Mouse (Mus musculus): Measurements from ENCODE around the gene Lrig3. TPM values are rescaled to one million over a fixed set of nuclear protein-coding genes. Genes with fewer than 3 reads are reported as not detected.

The Lrig3 gene
- polyA plus RNA-seq, 1 experiment from 2014 or later = 32.9 TPM

GRCm38 (mm10) chr10:125969133-125969490, 3.1 kb downstream of the Lrig3 start:
- Histone ChIP-seq H3K9me3 (replicated peaks; ENCODE audit: control insufficient read depth, low read length) (no peaks in the 10 kb centered on the region), H3K27me3 (ENCODE audit: control insufficient read depth, insufficient read depth, low read length) (no peaks in the 10 kb centered on the region), H3K27ac (replicated peaks; ENCODE audit: low read depth, low read length) (peak overlapping the region; percentile 95), H3K36me3 (replicated peaks; ENCODE audit: control insufficient read depth, insufficient read depth, low read depth, low read length) (no peaks in the 10 kb centered on the region), H3K4me3 (ENCODE audit: low read depth, low read length) (peak overlapping the region; percentile 94), H3K4me2 (ENCODE audit: low read depth, low read length) (peak overlapping the region; percentile 70), H3K9ac (replicated peaks; ENCODE audit: low read length) (peak overlapping the region; percentile 98), H3K4me1 (ENCODE audit: control insufficient read depth, insufficient read depth, low read length) (no peaks in the 10 kb centered on the region; the same call in 1 of the 2 replicates)
- DNase-seq (ENCODE audit: low spot score) = peak; percentile 62
- no peak for ATAC-seq (replicated peaks; ENCODE audit: insufficient number of reproducible peaks, low FRiP score, low TSS enrichment, low read depth)
- WGBS = 14% methylated on average over 10 of the region's 10 CpGs

- Histone ChIP-seq H3K36me3 (replicated peaks; ENCODE audit: control insufficient read depth, insufficient read depth, low read depth, low read length) (no peaks in the 10 kb centered on the region), H3K4me3 (ENCODE audit: low read depth, low read length) (peak overlapping the region; percentile 22), H3K4me2 (ENCODE audit: low read depth, low read length) (peak overlapping the region; percentile 70), H3K9ac (replicated peaks; ENCODE audit: low read length) (peak overlapping the region; percentile 33), H3K4me1 (ENCODE audit: control insufficient read depth, insufficient read depth, low read length) (no peaks in the 10 kb centered on the region; the same call in 1 of the 2 replicates), H3K27ac (replicated peaks; ENCODE audit: low read depth, low read length) (peak overlapping the region; percentile 95), H3K9me3 (replicated peaks; ENCODE audit: control insufficient read depth, low read length) (no peaks in the 10 kb centered on the region), H3K27me3 (ENCODE audit: control insufficient read depth, insufficient read depth, low read length) (no peaks in the 10 kb centered on the region)
- DNase-seq (ENCODE audit: low spot score) = no peak
- 28% methylated on average over 2 of the region's 2 CpGs for WGBS
- no peak for ATAC-seq (replicated peaks; ENCODE audit: insufficient number of reproducible peaks, low FRiP score, low TSS enrichment, low read depth)
Observed at GRCm38 (mm10) chr10:125970031-125970430, 4.1 kb downstream of the Lrig3 start.

GRCm38 (mm10) chr10:125970500-125970899, 4.5 kb downstream of the Lrig3 start:
- H3K4me3 ChIP-seq (ENCODE audit: low read depth, low read length) = 0 out of 2 replicates have a peak overlapping the region, but pooled peaks have one; percentile 7
- DNase-seq (ENCODE audit: low spot score) (peak; percentile 87), ATAC-seq (replicated peaks; ENCODE audit: insufficient number of reproducible peaks, low FRiP score, low TSS enrichment, low read depth) (no peak; the same call in 1 of the 2 replicates)
- H3K36me3 ChIP-seq (replicated peaks; ENCODE audit: control insufficient read depth, insufficient read depth, low read depth, low read length) = no peaks in the 10 kb centered on the region
- H3K4me1 ChIP-seq (ENCODE audit: control insufficient read depth, insufficient read depth, low read length) = no peaks in the 10 kb centered on the region; the same call in 1 of the 2 replicates
- peak overlapping the region; percentile 95 for H3K27ac ChIP-seq (replicated peaks; ENCODE audit: low read depth, low read length)
- peak overlapping the region; percentile 70 for H3K4me2 ChIP-seq (ENCODE audit: low read depth, low read length)
- peak overlapping the region; percentile 37; the same call in 1 of the 2 replicates for H3K9ac ChIP-seq (replicated peaks; ENCODE audit: low read length)
- no peaks in the 10 kb centered on the region for H3K27me3 ChIP-seq (ENCODE audit: control insufficient read depth, insufficient read depth, low read length)
- WGBS = 14% methylated on average over 4 of the region's 4 CpGs
- no peaks in the 10 kb centered on the region for H3K9me3 ChIP-seq (replicated peaks; ENCODE audit: control insufficient read depth, low read length)

GRCm38 (mm10) chr10:125973726-125974125, 7.8 kb downstream of the Lrig3 start:
- no peak overlapping the region for H3K9ac ChIP-seq (replicated peaks; ENCODE audit: low read length)
- peak; percentile 60 for DNase-seq (ENCODE audit: low spot score)
- 39% methylated on average over 7 of the region's 7 CpGs for WGBS
- no peaks in the 10 kb centered on the region for H3K9me3 ChIP-seq (replicated peaks; ENCODE audit: control insufficient read depth, low read length)
- H3K36me3 ChIP-seq (replicated peaks; ENCODE audit: control insufficient read depth, insufficient read depth, low read depth, low read length) = no peaks in the 10 kb centered on the region; the same call in 1 of the 2 replicates
- ATAC-seq (replicated peaks; ENCODE audit: insufficient number of reproducible peaks, low FRiP score, low TSS enrichment, low read depth) = no peak
- H3K4me3 ChIP-seq (ENCODE audit: low read depth, low read length) = no peak overlapping the region
- H3K27ac ChIP-seq (replicated peaks; ENCODE audit: low read depth, low read length) = no peak overlapping the region
- no peaks in the 10 kb centered on the region for H3K27me3 ChIP-seq (ENCODE audit: control insufficient read depth, insufficient read depth, low read length)
- H3K4me2 ChIP-seq (ENCODE audit: low read depth, low read length) = no peak overlapping the region
- no peaks in the 10 kb centered on the region; the same call in none of the 2 replicates for H3K4me1 ChIP-seq (ENCODE audit: control insufficient read depth, insufficient read depth, low read length)

GRCm38 (mm10) chr10:125981938-125982337, 16.0 kb downstream of the Lrig3 start:
- Histone ChIP-seq H3K36me3 (replicated peaks; ENCODE audit: control insufficient read depth, insufficient read depth, low read depth, low read length) (no peaks in the 10 kb centered on the region; the same call in 1 of the 2 replicates), H3K9ac (replicated peaks; ENCODE audit: low read length) (no peak overlapping the region), H3K4me2 (ENCODE audit: low read depth, low read length) (no peak overlapping the region), H3K9me3 (replicated peaks; ENCODE audit: control insufficient read depth, low read length) (no peaks in the 10 kb centered on the region), H3K4me3 (ENCODE audit: low read depth, low read length) (no peak overlapping the region), H3K27ac (replicated peaks; ENCODE audit: low read depth, low read length) (no peak overlapping the region), H3K27me3 (ENCODE audit: control insufficient read depth, insufficient read depth, low read length) (no peaks in the 10 kb centered on the region), H3K4me1 (ENCODE audit: control insufficient read depth, insufficient read depth, low read length) (no peaks in the 10 kb centered on the region; the same call in 1 of the 2 replicates)
- no peak for ATAC-seq (replicated peaks; ENCODE audit: insufficient number of reproducible peaks, low FRiP score, low TSS enrichment, low read depth)
- no peak for DNase-seq (ENCODE audit: low spot score)
- 96% methylated on average over 5 of the region's 5 CpGs for WGBS

GRCm38 (mm10) chr10:125984473-125985035, 18.6 kb downstream of the Lrig3 start:
- Histone ChIP-seq H3K4me1 (ENCODE audit: control insufficient read depth, insufficient read depth, low read length) (no peaks in the 10 kb centered on the region; the same call in 1 of the 2 replicates), H3K4me3 (ENCODE audit: low read depth, low read length) (no peak overlapping the region), H3K27me3 (ENCODE audit: control insufficient read depth, insufficient read depth, low read length) (no peaks in the 10 kb centered on the region), H3K36me3 (replicated peaks; ENCODE audit: control insufficient read depth, insufficient read depth, low read depth, low read length) (no peaks in the 10 kb centered on the region; the same call in 1 of the 2 replicates), H3K9ac (replicated peaks; ENCODE audit: low read length) (no peak overlapping the region), H3K4me2 (ENCODE audit: low read depth, low read length) (no peak overlapping the region), H3K27ac (replicated peaks; ENCODE audit: low read depth, low read length) (no peak overlapping the region), H3K9me3 (replicated peaks; ENCODE audit: control insufficient read depth, low read length) (no peaks in the 10 kb centered on the region)
- 79% methylated on average over 9 of the region's 9 CpGs for WGBS
- ATAC-seq (replicated peaks; ENCODE audit: insufficient number of reproducible peaks, low FRiP score, low TSS enrichment, low read depth) (peak; percentile 58; the same call in 1 of the 2 replicates), DNase-seq (ENCODE audit: low spot score) (no peak)

- Histone ChIP-seq H3K9me3 (replicated peaks; ENCODE audit: control insufficient read depth, low read length) (no peaks in the 10 kb centered on the region), H3K4me1 (ENCODE audit: control insufficient read depth, insufficient read depth, low read length) (no peaks in the 10 kb centered on the region; the same call in 1 of the 2 replicates), H3K4me3 (ENCODE audit: low read depth, low read length) (no peak overlapping the region), H3K27me3 (ENCODE audit: control insufficient read depth, insufficient read depth, low read length) (no peaks in the 10 kb centered on the region), H3K9ac (replicated peaks; ENCODE audit: low read length) (no peak overlapping the region), H3K4me2 (ENCODE audit: low read depth, low read length) (no peak overlapping the region), H3K36me3 (replicated peaks; ENCODE audit: control insufficient read depth, insufficient read depth, low read depth, low read length) (no peaks in the 10 kb centered on the region; the same call in 1 of the 2 replicates), H3K27ac (replicated peaks; ENCODE audit: low read depth, low read length) (no peak overlapping the region)
- 95% methylated on average over 1 of the region's 1 CpGs for WGBS
- no peak for DNase-seq (ENCODE audit: low spot score)
- no peak for ATAC-seq (replicated peaks; ENCODE audit: insufficient number of reproducible peaks, low FRiP score, low TSS enrichment, low read depth)
Observed at GRCm38 (mm10) chr10:125985795-125986194, 19.8 kb downstream of the Lrig3 start.

GRCm38 (mm10) chr10:125986443-125986842, 20.5 kb downstream of the Lrig3 start:
- 87% methylated on average over 9 of the region's 9 CpGs for WGBS
- Histone ChIP-seq H3K36me3 (replicated peaks; ENCODE audit: control insufficient read depth, insufficient read depth, low read depth, low read length) (no peaks in the 10 kb centered on the region), H3K9me3 (replicated peaks; ENCODE audit: control insufficient read depth, low read length) (no peaks in the 10 kb centered on the region), H3K27me3 (ENCODE audit: control insufficient read depth, insufficient read depth, low read length) (no peaks in the 10 kb centered on the region), H3K4me1 (ENCODE audit: control insufficient read depth, insufficient read depth, low read length) (no peaks in the 10 kb centered on the region; the same call in none of the 2 replicates), H3K4me2 (ENCODE audit: low read depth, low read length) (no peak overlapping the region), H3K4me3 (ENCODE audit: low read depth, low read length) (no peak overlapping the region), H3K27ac (replicated peaks; ENCODE audit: low read depth, low read length) (no peak overlapping the region), H3K9ac (replicated peaks; ENCODE audit: low read length) (no peak overlapping the region)
- no peak for ATAC-seq (replicated peaks; ENCODE audit: insufficient number of reproducible peaks, low FRiP score, low TSS enrichment, low read depth)
- no peak for DNase-seq (ENCODE audit: low spot score)
